Mouse (Mus musculus): ENCODE measurements around the gene Grwd1.
A peak's percentile ranks its signal among the peaks of the same experiment; 100 is the strongest.

The Grwd1 gene

DNA sequence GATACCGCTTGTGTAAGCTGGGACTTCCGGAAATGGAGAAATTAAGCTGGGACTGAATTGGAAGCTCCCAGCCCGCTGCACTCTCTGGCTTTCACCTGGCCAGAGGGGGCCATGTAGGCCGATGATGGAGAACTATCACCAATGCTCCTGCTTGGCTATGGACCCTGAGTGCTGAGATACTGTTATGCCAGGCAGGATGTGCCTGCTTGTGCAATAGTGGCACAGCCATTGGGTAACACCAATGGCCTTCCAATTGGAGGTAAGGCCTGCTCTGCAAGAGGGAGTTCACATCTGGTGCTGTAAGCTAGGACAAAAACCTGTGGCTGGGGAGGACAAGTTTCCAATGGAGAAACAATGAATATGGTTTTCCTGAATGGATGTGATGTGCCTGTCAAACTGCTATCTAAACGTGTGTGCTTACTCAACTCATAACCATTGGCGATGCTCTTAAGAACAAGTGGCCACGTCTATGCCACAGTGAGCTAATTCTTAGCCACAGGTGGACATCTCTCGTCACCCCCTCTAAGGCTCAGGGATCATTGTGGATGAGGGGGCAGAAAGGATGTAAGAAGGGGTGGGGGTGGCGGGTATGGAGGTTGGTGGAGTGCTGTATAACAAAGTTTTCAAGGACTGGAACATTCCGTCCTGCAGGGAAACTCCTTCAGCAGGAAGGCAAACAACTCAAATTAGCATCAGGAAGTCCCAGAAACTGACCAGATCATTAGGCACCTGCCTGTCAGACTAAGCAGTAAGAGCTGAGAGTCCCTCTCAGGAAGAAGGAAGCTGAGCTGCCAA is 12.4 kb upstream of the Grwd1 start:
- no peak for DNase-seq (ENCODE audit: low read depth, low spot score)

DNA sequence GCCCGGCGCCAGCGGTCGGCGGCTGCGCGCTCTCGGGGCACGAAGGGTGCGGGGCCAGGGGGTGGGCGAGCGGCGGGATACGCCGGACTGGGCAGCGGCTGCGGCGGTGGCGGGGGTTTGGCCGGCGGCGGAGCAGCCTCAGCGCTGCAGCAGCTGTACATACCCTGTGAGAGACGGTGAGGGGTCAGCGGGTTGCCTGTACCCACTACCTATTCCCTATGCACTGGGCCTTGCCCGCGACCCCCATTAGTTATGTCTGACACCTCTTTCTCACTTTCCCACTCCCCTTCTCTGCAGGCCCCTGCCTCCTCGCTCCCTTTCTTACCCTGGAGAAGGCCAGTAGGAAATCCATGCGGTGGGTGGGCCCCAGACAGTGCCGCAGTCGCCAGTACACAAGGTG is 3.2 kb upstream of the Grwd1 start:
- no peak for DNase-seq (ENCODE audit: low read depth, low spot score)

DNA sequence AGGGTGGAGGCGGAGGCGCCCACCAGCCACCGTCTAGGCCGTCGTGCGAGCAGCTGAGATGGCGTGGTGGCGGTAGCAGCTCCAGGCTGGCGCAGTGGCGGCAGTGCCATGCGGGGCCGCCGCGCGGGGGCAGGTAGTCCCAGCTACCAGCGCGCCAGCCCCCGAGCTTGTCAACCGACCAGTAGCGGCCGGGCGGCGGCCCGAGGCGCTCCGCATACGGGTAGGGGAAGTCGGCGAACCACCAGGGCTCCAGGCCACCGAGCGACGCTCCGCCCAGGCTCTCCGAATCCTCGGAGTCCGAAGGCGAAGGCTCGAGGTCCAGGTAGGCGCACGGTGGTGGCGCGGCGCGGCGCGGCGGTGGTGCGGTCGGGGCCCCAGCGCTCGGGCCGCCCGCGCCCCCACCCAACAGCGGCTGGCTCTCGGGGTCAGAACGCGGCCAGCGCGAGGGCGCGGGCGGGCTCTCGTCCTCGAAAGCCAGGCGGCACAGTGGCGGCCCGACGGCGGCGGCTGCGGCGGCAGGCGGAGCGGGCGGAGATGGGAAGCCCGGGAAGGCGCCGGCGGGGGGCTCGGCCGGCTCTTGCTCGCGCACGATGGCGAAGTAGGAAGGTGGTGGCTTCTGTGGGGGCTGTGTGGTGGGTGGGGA is 2.5 kb upstream of the Grwd1 start:
- DNase-seq (ENCODE audit: low read depth, low spot score) = no peak

DNA sequence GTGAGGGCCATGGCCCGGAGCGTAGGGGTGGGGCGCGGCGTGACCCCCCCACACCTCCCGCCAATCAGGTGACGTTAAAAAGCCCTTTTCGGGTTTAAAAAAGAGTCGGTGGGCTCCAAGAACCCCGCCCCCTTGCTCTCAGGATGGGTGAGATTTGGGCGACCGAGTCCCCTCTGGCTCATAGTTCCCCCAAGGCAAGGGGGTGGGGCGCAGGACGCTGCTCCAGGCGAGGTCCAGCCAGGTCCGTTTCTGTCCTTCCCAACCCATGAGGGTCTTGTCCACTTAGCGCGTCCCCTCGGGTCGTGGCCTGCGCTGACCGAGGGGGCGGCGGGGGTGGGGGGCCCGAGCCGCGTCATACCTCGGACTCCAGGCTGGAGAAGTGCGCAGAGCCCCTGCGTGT is 1.7 kb upstream of the Grwd1 start:
- DNase-seq (ENCODE audit: low read depth, low spot score) = no peak

DNA sequence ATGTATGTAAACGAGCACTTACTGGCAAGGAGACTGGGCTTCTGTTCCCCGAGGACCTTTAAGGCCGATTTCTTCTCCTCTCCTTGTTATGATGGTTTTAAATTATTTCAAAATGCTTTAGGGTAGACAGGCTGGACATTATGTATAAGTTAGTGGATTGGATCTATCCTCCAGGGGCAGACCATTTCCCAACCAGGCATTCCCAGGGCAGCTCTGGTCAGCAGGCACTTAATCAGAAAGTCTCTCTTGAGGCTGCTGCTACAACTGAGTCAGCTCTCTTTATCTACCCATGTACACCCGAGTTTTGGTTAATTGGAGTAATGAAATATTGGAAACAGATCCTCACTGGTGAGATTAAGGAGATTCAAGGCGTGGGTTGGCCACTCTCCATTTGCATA is 383 bp upstream of the Grwd1 start:
- no peak for DNase-seq (ENCODE audit: low read depth, low spot score)

DNA sequence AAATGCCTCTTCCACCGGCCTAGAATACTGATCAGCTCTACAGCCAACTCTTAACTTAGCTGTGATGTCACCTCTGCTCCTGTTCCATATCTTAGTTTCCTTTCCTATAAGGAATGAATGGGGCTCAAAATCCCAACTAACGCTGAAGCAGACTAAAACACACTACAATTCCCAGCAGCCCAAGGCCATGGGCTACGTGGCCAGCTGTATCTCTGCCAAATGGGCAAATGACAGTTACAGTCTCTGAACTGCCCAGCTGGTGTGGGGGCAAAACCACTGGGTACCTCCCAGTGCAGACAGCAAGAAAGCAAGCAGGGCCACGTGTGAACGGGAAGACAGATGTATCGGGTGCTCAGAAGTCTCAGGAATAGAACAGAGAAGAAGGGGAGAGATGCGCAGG is 4.1 kb downstream of the Grwd1 start:
- no peak for DNase-seq (ENCODE audit: low read depth, low spot score)

DNA sequence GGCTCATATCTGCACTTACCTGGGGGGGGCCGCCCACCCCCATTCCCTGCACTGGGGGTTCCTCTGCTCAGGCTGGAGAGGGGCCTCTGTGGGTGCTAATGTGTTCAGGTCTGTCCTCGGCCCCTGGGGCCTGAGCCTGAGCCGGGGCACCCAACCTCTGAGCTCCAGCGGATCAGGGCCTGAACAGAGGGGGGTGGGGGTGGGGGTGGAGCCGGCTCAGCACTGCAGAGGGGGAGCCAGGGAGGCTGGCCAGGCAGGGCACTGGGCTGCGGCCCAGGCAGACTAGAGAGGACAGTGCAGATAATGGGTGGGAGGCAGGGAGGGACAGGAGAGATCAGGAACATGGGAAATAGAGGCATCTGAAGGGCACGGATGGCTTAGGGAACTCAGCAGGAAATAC is 6.1 kb downstream of the Grwd1 start, which contains the start of gene Kcnj14:
Kcnj14 (minus strand) TSS at position 185 of the 400 bp plus-strand sequence.
- DNase-seq (ENCODE audit: low read depth, low spot score) = no peak

DNA sequence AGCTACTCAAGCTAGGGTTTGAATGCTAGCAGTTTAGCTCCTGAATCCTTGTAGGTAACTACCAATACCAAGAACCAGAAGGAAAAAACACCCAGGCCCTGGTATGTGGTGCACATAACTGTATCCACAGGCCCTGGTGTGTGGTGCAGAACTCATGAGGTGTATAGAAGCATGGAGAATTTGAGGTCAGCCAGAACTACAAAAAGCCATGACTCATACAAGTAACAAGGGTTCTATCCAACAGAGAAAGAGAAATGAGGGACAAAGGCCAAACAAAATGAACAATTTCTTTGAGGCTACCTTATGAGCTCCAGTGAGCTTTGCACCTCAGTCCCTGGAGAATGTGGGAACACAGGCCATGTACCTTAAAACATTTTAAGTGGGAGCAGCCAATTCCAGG is 9.8 kb downstream of the Grwd1 start:
- DNase-seq (ENCODE audit: low read depth, low spot score) = no peak

DNA sequence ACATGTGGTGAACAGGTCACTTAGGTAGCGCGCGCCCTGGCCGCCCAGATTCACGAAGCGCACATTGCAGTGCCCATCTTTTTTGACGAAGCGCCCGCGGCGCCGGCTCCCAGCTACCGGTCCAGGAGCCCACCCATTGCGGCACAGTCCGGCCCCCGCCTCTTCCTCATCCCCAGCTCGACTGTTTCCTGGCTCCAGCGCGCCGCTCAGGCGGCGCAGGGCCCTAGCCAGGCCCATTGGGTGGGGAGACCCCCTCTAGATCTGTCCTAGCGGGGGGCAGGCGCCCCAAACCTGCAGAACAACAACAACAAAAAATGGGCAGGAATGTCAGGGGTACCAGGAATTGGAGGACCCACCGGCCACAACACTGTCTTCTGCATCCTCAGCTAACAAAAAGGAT is 10.9 kb downstream of the Grwd1 start:
- no peak for DNase-seq (ENCODE audit: low read depth, low spot score)

DNA sequence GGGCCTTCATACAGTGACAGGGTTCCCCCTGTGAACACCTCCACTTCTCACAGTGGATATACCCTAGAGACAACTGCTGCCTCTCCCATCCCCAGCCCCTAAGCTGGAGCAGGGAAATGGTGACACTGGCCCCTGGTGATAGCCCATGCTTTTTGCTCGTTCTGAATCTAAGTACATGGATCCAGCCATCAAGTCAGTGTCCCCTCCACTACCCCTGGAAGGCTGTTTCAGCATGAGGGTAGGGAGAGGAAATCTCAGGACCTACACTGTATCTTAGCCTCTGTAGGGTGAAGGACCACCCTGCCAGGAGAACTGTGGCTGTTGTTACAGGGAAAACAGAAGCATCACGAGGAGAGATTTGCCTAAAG is 14.8 kb downstream of the Grwd1 start:
- no peak for DNase-seq (ENCODE audit: low read depth, low spot score)

DNA sequence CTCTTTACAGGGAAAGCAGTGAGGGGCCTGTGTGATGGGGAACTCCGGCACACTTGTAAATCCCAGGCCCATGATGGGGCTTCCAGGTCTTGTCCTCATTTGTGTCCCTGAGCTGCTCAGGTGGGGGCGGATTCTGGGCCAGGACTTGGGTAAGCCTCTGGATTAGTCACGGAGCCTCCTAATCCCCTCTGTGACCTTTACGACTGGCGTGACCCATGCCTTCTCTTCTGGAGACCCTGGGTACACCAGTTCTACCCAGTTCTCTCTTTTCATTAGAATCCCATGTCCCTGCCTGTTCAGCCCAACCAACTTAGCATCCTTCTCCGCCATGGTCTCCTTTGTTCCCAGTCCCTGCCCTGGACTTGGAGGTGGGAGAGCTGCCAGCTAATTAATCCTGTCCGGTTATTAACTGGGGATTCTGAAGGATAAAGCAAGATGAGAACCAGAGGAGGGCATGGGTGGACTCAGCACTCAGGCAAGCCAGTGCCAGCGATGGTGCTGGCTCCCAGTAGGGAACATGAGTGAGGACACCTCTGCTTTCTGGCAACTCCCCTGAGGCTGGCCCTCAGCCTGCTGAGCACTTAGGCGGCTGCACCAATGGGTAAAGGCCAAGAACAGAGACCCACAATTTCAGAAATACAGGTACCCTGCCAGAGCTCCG is 15.3 kb downstream of the Grwd1 start:
- DNase-seq (ENCODE audit: low read depth, low spot score) = no peak

DNA sequence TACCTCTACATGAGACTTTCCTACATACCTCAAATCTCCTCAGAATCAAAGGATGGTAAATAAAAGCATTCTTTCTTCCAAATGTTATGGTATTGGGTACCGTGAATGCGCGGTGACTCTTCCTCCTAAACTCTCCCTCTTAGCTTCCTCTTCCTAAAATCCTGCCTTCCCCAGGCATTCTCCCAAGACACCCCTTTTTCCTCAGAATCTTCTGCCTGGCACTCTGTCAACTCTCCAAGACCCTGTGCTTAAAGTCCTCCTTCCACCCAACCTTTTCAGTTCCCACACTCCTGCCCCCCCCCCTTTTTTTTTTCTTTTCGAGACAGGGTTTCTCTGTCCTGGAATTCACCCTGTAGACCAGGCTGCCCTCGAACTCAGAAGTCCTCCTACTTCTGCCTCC is 15.9 kb downstream of the Grwd1 start:
- DNase-seq (ENCODE audit: low read depth, low spot score) = no peak

DNA sequence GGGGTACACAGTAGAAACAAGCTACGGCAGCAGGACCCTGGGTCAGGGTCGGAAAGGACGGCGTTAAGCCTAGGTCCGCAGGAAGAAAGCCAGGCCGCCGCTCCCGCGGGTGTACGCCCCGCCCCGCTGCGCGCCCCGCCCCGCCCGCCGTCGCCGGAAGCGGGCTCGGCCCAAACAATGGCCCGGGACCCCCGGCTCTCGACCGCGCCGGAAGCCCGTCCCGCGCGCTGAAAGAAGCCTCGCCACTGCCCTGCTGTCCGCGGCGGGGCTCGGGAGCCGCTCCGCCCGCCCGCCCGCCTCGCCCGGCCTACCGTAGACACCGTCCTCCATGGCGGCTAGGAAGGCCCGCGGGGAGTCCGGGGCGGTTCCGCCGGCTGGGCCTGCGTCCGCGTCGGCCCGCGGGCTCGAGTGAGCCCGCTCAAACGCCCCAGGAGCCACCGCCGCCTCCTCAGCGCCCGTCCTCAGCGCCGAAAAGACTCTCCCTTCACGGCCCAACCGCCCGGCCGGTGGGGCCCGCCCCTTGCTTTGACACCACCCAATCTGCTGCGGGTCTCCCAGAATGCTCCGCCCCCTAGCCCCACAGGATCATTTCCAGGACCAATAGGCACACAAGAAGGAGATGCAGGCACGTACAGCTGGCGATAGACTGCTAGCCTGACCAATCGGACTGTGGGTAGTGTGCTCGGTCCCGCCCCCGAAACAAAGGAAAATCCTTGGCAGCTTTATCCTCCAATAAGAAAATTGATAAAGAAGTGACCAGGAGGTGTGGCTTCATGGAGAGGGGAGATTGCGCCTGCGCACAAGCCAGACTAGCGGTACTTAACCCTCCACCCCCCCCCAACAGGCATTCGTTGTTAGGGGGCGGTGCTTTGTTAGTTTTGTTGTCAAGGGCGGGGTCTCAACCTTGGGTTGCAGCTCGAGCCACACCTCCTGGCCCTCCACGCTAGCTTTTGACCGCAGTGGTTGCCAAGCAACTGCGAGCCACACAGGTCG is 16.7 kb downstream of the Grwd1 start, which contains the start of gene Cyth2:
Cyth2 (minus strand) TSS at position 795 of the 993 bp plus-strand sequence.
- peak; percentile 99 for DNase-seq (ENCODE audit: low read depth, low spot score)

DNA sequence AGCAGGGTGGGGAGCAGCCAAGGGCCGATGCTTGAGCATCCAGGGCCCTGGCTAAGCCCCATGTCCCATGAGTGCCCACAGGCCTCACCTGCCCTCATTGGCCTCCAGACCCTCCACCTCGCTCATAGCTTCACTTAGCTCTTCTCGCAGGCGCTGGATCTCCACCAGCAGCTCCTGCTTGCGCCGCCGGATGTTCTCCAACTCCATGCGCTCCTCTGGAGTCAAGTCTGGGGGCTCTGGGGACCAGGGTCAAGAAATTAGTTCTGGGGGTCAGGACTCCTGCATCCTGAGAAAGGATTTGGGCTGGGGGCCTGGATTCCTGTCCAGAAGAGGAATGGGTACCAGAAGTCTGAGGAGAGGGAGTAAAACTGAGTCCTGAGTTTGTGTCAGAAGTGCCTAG is 17.8 kb downstream of the Grwd1 start:
- no peak for DNase-seq (ENCODE audit: low read depth, low spot score)

DNA sequence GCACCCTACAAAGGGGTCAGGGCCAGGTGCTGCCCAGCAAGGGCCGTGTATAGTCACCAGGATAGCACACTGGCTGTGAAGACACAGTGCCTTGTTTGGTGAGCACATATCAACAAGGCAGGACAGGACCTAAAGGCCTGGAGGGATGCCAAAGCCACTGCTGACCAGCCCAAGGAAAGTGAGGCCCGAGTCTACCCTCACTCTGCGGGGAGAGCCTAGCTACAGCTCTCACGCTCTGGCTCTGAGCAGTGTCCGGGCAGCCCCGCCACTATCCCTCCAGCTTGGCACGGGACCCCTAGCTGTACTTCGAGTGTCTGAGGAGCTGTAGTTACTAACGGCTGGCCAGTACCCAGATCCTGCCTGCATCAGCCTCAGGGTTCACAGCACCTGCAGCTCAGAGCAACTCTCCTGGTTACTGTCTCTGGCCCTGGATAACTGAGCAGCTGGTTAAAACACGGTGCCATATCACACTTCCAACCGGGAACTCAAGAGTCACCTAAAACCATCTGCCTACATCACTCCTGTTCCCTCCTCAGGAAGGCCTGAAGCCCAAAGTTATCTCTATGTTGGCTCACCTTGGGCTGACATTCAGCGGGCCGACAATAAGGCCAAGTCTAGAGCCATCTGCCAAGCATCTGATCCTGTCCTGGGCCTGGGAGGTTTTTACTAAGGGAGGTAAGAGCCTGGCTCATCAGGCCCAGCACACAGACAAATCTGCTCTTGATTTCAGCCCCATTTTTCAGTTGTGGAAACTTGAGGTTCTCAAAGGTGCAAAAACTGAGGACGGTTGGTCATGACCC is 21.3 kb downstream of the Grwd1 start:
- no peak for DNase-seq (ENCODE audit: low read depth, low spot score)

DNA sequence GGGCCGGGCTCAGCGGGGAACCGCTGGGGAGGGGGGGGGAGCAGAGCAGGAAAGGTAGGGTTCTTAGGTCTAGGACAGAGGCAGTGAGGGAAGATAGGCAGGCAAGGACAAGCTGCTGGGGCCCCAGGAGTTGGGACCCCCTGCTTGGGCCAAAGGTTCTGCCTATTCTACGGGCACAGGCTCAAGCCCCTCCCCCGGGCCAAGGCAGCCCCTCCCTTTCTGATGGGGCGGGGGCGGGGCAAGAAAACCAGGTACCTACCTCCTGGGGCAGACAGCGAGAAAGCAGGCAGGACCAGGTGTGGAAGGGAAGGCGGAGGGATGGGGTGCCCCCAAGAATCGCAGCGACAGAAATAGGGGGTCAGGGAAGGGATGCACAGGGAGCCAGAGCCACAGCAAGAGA is 22.3 kb downstream of the Grwd1 start:
- DNase-seq (ENCODE audit: low read depth, low spot score) = no peak

DNA sequence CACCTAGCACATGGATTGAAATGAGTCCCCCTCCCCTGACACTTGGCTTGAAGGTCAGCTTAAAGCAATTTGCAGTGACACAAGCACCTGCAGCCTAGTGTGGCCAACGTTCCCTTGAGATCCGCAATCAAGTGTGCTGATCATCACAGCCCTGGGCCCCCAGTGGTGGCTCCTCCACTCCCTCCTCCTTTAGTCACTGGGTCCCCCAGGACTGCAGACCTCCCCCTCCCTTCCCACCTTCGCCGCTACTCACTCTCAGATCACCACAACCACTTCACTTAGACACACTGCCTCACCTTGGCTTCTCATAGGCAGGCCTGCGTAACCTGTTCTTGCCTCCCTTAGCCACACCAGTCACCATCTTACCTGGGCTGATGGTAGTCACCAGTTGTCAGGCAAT is 24.8 kb downstream of the Grwd1 start:
- DNase-seq (ENCODE audit: low read depth, low spot score) = no peak

DNA sequence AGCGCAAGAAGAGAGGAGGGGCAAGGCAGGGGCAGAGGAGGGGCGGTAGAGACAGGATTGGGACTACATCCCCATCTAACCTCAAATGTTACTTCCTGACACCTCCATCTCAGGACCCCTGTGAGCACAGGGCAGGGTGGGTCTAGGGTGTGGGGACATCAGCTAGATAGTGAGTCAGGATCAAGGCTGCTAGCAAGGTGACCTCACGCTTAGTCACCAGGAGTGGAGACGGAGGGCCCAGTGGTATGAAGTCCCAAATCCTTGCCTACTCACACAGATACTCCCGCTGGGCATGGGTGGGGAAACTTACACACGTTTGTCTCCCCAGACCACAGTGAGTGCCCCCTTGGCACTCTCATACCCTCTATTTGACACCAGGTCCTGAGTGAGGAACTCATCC is 28.2 kb downstream of the Grwd1 start:
- no peak for DNase-seq (ENCODE audit: low read depth, low spot score)

DNA sequence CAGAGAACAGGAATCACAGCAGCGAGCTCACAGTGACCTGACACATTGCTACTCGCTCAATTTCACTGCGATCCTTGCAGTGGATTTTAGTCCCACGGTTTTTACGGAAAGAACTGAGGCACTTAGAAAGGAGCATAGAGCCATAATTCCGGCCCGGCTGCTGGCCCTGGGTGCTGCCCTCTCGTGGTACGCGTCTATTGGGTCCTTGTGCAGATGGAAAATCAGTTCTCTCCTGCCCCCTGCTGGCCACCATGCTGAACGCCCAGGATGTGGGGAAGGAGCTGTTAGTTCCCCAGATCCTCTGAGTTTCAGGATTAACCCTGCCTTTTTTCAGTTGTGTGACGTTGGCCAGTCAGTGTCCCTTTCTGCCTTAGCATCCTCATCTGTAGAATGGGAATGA is 29.4 kb downstream of the Grwd1 start:
- peak; percentile 93 for DNase-seq (ENCODE audit: low read depth, low spot score)

DNA sequence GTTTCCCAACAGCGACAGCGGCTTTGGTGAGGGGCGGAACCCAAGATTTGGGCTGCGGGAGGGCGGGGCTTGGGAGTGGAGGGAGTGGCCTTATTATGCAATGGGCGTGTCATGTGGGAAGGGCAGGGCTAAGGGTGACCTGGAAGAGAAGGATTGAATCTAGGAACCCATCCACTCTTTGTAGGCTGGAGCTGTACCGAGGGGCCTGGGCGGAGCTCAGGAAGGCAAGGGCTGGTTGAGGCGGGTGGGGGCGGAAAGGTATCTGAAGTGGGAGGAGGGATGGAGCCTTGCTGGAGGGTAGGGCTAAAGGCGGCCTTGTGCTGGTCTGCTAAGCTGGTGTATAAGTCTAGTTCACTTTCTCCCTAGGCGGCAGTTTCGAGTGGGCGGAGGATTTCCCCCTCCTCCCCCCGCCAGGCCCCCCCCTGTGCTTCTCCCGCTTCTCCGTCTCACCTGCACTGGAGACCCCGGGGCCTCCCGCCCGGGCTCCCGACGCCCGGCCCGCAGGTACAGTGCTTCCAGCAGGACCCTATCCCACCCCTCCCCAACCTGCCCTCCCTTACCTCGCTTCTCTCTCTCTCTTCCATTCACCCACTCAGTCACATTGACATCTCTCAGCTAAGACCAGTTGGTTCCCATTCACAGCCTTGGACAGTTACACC is 30.1 kb downstream of the Grwd1 start:
- DNase-seq (ENCODE audit: low read depth, low spot score) = peak; percentile 42

Data from forelimb bud, embryonic 11.5 days (tissue).